Mouse (Mus musculus): ENCODE measurements around the gene Pik3ap1. TPM values are rescaled to one million over a fixed set of nuclear protein-coding genes. Genes with fewer than 3 reads are reported as not detected.

The Pik3ap1 gene
- polyA plus RNA-seq, 1 experiment: 4.0 TPM

DNA sequence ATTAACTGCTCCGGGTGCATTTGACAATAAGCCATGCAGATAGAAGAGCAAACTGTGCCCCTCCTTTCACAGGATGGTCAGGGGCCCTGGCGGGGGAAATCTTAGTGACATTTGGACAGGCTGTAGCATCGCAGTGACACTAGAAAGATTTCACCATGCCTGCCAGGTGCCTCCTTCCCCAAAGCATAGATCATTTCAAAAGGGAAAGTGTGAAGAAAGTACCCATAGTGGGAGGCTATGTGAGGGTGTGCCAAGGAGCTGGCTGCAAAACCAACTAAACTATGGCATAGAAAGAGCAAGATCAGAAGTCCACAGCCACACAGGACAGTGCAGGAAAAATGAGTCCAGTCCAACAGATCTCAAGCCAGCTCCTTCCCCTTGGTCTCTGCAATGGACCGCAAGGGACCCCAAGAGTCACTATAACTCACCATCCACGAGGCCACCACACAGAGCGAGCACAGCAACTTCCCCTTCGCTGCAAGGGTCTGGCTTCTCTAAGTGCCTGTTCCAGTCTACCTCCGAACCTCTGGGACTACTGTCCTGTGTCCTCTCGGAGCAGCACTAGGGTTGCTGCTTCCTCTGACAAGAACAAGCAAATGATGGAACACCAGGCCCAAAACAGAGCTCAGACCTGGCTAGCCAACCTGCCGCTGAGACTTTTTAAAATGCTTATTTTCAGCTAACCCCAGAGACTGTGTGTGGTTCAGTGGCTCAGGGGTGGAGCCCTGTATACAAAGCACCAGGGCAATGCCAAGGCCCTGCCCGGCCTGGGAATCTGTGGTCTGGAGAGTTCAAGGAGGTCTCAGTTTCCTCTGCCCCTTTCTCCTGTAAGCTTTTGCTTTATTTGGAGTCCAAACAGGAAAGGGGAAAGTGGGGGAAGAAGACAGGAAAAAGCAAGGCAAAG lies 15.1 kb downstream of the Pik3ap1 start:
- DNase-seq (ENCODE audit: low spot score): no peak

DNA sequence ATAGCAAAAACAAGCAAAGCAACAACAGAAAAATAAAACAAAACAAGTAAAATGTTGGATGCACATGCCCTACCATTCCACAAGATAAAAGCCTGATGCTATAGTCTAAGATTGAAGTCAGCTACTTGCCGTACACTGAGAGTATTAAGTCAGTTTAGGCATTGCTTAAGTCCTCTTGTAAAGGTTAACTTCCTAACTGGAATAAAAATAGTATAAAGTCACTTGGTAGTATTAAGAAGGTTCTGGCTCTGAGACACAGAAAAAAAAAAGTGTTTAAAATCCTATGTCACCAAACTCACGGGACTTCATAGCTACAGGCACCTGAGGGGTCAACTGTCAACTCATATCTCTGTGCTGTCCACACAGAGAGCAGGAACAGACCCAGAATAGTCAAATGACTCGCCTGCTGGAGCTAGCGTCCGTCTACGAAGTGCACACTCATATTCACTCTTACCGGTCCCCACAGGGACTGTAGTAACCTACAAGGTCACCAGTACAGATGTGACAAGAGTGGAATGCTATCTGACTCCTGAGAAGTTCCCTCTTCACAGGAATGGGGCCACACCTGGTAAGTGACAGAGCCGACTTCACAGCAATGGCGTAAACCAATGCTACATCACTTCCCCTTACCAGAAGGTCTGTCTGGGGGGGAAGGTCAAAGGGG lies 17.9 kb downstream of the Pik3ap1 start:
- DNase-seq (ENCODE audit: low spot score): no peak

DNA sequence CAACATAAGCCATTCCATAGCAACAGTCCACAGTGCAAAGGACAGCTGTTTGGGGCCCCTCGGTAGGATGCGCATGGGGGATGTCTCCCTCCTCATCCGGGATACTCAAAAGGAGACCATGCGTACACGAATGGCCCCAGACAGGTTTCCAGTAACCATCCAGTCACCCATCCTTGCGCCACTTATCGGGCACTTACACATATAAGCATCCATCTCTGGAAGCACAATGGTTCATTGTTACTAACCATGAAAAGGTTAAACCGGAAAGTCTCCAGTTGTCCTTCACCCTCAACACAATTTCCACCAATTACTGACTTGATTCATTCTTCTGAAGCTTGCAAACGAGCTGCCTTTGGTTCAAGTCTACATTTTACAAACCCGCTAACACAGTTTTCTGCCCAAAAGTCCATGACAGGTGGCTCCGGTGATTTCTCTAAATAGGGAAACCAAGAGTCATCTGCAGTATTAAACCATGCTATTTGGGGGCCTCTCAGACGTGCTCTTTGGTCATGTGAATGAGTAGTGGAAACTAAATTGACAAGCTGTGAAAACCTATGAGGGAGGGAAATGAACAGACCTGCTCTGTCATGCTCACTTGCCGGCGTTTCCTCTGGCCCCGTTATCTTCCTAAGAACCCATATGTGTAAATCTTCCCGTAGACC lies 18.6 kb downstream of the Pik3ap1 start:
- DNase-seq (ENCODE audit: low spot score): no peak

DNA sequence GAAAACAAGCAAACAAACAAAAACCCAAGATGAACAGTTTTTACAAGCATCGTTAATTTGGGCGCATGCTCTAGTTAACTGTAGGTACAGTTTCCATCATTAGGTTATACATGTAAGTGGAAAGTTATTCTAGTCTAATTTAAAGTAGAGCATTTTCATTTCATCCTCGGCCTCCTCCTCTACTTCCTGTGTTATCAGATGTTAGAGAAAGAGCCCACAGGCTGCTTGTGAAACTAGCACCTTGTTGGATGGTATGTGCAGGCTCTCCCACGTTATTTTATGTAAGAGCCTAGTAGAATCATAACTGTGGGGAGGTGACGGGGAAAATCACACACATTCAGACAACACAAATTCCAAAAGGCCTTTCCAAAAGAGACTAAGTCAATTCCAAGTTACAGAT lies 19.3 kb downstream of the Pik3ap1 start:
- no peak for DNase-seq (ENCODE audit: low spot score)

DNA sequence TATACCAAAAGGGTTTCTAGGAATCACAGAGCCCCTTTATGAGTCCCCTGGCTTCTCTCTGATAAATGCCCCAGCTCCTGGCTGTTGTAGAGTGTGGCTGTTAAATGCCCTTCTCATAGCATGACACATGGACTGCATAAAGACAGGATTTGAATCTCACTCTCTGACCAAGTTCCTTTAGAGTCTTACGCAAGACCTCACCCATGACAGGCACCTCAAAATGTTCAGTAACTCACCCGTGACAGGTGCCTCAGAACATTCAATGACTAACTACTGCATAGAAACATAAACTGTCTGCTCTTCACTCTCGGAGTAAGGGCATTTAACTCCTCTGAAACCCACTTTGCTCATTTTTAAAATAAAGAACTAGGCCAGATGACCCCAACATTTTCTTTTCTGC lies 20.4 kb downstream of the Pik3ap1 start:
- no peak for DNase-seq (ENCODE audit: low spot score)

DNA sequence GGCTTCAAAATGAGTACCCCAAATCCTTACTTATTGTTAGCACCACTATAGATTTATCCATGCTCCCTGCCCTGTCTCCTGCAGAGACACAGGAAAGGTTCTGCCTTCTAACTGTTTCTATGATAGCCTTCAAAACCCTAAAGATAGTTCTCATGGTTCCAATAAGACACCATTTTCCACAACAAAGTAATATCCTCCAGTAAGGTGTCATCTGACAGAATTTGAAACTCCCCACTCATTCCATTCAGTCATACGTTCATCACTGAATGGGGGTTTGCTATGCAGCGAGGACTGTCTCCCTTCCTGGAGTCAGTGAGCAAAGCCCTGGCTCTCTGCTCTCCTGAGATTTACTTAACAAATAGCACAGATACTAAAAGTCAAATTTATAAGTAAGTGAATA lies 21.9 kb downstream of the Pik3ap1 start:
- DNase-seq (ENCODE audit: low spot score): no peak

DNA sequence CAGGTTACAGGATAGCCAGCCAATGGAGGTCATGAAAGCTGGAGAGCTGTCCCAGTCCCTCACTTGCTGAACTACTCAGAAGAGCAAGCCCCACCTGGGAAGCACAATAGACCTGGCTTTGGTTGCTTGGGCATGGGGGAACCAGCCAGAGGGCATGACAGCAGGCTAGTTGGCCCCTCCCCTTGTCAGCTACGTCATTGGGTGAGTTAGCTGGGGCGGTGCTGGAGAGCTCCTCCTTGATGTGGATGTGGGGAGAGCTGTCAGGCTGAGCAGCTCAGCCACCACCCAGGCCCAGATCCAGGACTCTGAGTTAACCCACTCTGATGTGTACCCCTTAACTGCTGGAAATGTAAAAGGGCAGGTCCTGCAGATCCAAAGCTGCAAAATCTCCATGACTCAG lies 24.4 kb downstream of the Pik3ap1 start:
- no peak for DNase-seq (ENCODE audit: low spot score)

DNA sequence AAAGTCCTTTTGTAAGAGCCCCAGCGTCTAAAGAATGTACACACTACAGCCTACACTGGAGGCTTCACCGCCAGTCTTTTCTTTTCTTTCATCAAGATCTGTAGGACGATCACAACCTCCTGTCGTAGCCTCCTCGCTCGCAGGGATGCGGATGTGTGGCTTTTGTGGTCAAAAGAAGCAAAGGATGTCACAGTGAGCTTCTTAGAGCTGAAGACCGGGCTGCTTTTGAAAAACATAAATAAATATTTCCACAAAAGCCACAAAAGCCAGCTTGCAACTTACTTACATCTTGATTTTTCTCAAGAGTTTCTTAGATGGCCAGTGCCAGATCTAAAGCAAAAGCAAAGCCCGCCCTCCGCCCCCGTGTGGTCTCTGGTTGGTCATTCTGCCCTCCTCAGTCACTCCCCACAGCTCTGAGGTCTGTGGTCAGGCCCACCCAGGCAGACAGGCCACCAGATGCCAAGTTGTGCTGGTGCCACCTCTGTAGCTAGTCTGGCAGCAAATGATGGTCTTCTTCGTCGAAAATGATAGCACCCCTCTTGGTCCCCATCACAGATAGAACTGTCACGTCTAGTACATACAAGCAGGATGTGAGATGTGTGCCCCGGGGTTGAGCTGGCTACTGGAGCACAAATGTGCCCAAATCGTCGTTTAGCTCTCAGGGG lies 30.5 kb downstream of the Pik3ap1 start:
- DNase-seq (ENCODE audit: low spot score): no peak

DNA sequence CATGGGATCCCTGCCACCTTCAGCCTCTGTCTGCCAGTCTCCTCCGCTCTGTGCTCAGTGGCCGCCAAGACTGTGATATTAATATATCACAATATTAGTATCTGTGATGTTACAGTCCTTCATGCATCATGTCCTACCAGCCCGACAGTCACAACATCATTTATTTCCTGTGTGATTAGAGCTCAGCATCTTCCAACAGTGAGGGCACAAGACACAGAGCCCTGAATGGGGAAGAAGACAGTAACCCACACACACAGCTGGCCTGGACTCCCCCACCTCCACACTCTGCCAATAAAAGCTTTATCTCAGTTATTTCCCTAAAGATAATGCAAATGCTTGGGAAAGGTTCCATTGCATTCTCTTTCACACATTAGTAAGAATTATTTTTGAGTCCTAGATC lies 35.3 kb downstream of the Pik3ap1 start:
- no peak for DNase-seq (ENCODE audit: low spot score)

DNA sequence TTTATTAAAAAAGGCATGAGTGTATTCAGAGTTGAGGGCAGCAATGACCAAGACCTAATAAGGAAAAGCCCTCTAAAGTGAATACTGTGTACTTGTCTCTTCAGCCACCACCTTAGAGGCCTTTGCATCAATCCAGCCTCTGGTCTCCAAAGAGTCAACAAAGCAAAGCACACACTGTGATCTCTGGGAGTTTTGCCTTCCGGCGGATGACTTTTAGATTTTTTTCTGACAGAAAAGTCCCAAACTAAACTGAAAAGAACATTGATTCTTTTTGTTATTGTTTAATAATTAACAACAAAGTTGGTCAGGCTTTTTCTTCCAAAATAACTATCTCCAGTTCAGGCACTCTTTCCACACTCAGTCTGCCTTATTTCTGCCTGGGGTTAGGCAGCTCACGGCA lies 36.7 kb downstream of the Pik3ap1 start:
- no peak for DNase-seq (ENCODE audit: low spot score)

DNA sequence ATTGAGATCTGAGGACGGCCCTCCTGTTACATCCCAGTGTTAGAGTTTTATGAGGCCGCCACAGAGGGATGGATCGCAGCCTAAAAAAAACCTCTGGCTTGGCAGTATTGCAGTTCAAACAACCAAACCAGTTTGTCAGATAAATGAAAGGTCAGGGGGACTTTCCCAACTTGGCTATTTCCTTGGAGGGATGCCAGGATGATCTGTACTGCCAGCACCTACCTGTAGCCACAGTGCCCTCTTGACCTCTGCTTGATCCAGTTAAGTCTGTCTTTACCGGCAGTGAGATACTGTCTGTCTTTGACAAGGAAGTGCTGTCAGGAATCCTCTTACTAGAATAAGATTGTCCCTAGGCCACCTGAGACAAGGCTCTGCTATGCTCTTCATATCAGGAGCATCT lies 37.6 kb downstream of the Pik3ap1 start:
- no peak for DNase-seq (ENCODE audit: low spot score)

DNA sequence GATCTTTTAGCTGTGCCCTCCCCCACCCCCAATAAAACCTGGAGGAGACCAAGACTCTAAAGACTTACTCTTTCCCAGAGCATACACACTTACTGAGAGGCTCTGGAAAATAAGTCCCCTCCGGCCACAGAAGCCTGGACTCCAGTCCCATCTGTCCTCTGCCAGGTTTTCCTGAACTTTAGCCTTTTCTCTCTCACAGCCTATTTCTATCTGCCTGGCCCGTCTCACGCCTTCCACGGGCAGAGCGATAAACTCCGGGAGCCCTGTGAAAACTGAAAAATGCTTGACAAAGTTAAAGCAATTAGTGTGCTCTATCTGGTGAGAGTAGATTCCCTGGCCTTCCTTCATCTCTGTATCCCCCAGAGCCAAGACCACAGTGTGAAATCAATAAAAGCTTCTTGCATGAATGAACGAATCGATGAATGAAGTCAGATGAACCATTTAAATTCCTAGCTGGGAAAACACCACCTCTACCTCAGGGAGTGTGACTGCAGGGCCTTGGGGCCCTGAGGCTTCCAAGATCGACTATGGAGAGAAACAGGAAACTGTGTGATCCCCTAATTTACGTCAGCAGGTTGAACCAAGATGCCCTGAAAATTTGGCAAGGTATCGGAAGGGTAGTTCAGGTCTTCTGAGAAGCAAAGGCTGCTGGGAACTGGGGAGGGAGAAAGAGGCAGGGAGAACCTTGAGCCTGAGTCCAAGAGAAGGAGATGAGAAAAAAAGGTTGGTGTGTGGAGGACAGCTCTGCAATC lies 38.6 kb downstream of the Pik3ap1 start:
- no peak for DNase-seq (ENCODE audit: low spot score)

DNA sequence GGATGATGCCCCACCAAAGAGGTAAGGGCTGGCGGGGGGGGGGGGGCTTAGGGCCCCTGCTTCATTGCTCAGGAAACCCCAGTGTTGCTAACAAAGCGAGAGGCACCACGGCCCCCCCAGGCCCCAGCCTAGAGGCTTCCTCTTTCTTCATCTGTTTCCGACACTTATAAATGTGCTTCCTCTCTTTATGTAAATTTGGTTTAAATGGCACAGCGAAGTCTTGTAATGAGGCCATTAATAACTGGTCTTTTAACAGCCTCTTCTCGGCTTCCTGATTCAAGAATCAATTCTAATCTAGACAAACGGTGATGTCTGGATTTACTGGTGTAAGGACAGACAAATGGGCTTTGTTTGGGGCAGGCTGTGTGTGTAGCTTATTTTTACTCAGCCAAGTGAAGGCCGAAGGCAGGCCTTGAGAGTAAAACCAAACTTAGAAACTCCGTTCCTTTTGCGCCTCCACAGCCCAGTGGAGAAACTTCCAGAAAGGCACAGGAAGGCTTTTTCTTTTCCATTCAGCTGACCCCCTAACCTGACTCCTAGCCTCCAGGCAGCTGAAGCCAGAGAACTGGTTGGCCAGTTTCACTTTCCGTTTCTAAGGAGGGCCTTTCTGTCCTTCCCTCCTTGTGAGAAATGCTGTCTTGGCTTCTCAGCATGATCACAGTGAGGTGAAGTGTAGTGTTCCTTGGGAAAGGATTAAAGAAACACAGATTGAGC lies 39.7 kb downstream of the Pik3ap1 start:
- no peak for DNase-seq (ENCODE audit: low spot score)

DNA sequence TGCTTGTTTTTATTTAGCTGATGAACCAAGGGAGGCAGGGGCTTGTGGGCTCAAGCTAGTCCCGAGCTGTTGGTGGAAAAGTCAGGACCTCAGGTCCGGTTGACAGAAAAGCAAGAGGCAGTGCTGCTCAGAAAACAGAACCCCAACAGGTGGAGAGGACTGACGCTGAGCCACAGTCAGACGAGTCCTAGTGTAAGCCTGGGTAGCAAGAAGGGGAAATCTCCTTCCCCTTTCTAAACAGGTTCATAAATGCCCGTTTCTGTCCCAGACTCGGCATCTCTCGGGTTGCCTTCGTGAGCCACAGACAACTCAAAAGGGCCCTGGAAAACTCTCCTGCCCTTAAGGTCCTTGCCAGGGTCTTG lies 40.3 kb downstream of the Pik3ap1 start:
- no peak for DNase-seq (ENCODE audit: low spot score)

DNA sequence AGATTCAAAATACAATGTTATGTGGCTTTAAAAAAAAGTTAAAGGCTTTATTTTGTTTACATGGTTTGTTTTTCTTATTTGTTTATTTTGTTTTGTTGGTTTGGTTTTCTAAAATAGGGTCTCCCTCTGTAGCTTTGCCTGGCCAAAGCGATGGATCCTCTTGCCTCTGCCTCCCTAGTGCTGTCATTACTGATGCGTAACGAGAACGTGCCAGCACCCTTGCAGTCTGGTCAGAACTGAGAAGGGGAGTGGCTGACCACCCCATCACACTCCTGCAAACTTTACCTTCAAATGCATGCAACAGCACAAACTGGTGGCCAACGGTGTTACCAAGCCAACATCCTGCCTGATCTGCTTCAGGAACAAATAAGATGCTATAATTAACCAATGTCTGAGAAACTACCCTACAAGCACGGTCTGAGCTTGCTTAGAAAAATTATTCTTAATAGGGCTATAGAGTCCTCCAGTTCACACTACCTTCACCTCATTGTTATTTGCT lies 42.3 kb downstream of the Pik3ap1 start:
- DNase-seq (ENCODE audit: low spot score): no peak

DNA sequence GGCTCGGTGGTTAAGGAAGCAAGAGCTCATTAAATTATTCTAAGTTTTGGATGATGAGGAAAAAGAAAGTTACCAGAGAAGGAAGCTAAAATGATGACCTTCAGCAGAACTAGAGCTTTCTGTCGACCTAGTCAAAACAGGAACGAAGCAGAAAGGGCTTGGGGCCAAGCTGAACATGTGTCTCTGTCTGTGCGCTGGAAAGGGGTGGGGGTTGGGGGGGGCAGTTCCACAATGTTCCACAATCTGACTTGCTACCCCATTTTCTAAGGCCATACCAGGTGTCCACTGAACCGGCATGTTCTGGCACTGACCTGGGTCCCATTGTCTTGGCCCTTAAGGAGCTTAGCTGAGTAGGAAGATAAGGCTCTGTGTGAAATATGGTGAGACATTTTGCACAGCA lies 43.2 kb downstream of the Pik3ap1 start:
- no peak for DNase-seq (ENCODE audit: low spot score)

DNA sequence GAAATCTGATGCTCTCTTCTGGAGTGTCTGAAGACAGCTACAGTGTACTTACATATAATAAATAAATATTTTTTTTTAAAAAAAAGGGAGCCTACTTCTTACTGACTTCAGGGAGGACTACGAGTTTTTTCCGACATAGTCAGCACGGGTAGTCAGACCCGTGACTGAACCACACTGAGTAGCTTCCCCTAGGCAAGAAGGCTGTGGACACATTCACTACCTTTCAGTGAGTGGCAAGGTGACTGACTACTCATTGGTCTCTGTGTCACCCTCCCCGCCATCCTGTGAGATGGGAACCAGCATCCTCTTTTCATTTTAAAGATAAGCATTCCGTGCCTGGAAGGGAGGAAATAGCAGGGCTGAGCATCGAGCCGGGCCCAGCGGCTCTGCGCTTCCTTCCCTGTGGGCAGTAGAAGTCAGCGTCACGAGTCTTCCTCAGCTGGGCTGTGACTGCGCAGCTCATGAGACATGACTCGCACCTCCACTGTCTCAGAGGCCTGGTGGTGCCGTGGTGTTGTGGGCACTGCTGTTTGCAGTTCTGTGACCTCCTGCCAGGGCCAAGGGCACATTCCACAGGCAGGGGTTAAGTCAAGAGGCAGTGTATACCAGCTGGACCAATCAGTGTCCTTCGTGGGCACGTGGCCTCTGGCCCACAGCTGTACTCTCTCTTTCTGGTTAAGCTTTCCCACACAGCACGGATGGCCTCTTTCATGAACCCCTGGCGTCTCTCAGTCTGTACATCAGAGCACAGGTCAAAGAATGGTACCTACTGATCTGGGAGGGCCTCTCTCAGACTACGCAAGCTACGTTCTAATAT lies 45.7 kb downstream of the Pik3ap1 start:
- DNase-seq (ENCODE audit: low spot score): no peak

DNA sequence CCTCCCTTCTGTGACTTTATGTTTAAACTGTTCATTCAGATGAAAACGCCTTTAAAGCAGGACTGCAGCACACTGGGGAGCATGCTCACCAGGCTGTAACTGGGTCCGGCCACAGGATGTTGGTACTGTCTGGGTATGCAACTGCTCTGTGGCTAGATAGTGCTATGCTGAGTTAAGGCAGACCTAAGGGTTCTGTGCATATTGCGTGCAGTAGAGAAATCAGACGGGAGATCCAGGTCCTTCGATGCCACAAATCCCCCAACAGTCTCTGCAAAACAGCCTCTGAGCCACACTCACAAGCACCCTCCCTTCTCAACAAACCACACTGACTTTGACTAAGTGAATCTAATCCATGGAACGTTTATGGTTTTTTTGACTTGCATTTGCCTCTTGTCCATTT lies 46.5 kb downstream of the Pik3ap1 start:
- no peak for DNase-seq (ENCODE audit: low spot score)

DNA sequence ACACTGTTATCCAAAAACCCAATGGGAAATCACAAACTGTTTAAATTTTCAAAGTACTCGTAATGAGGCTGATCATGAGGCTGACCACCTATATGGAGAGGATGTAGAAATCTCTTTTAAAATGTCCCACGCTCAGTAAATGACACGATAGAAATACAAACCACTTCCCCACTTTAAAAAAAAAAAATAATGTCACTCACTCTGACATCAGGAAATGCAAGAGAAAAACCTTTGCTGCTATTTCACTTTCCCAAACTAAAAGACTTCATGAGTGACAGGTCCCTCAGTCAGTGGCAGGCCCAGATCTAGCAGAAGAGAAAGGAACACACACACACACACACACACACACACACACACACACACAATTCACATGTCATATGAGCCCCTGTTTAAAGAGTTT lies 49.2 kb downstream of the Pik3ap1 start:
- no peak for DNase-seq (ENCODE audit: low spot score)

DNA sequence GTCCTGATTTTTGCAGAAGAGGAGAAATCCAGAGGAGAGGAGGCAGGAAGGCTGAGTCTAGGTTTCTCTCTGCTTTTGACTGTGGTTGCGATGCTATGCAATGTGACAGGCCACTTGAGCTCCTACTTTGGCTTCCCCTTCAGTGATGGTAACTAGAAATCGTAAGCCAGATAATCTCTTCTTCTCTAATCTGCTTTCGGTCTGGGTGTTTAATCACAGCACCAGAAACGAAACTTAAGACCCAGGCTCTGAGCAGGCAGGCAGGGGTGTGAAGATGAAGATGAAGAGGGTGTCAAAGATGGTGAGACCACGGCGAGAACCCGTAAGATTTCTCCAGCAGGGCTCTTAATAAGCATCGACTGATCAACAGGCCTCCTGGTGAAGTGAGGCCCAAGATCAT lies 51.9 kb downstream of the Pik3ap1 start:
- no peak for DNase-seq (ENCODE audit: low spot score)
